Mouse (Mus musculus): Measurements from ENCODE around the gene Sppl2c.
A peak's percentile ranks its signal among the peaks of the same experiment; 100 is the strongest.
"Not testable (repeated sequence)": the region's sequence is repeated elsewhere in the genome, so short reads cannot be mapped to it uniquely, and the experiment has no call there.

Sppl2c gene

GRCm38 (mm10) chr11:104197861-104198260 is 11.7 kb downstream of the Sppl2c start:
- DNase-seq = no peak

GRCm38 (mm10) chr11:104203271-104203670 is 17.1 kb downstream of the Sppl2c start:
- no peak for DNase-seq

GRCm38 (mm10) chr11:104206573-104206972 is 20.4 kb downstream of the Sppl2c start:
- DNase-seq = no peak

GRCm38 (mm10) chr11:104209041-104209440 is 22.9 kb downstream of the Sppl2c start:
- DNase-seq = no peak

DNA sequence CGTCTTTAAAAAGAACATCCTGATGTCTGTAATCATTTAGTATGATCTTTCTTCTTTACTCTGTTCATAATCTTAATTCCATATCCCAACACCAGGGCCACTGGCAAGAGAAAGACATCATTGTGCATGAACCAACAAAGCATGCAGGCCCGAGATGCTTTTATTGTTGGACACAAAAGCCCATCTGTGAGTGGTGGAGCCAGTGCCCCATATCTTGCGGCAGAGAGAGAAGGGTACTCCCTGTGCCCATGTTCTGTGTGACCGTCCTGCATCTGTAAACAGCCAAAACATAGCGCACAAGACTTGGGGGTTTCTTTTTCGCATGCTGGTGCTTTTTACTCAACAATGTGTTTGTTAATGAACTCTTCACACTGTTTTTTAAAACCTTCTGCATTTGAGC is 25.1 kb downstream of the Sppl2c start:
- DNase-seq = no peak

GRCm38 (mm10) chr11:104214128-104214527 is 28.0 kb downstream of the Sppl2c start:
- DNase-seq = not testable (repeated sequence)

DNA sequence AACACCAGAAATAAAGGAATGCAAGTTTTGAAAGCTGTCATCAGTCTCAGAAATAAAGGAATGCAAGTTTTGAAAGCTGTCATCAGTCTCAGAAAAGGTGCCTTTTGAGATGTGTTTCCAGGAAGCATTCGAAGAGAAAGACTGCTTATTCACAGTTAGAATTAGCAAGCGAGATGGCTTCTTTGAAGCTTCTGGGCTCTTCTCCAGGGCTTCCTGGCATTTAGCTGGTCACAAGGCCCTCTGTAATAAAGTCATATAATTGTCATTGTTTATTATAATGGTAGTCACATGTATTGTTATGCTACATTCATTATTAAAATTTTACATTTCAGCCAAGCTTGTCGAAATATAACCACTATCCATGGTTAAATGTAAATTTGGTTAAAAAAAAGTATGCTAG is 31.9 kb downstream of the Sppl2c start:
- DNase-seq = no peak

DNA sequence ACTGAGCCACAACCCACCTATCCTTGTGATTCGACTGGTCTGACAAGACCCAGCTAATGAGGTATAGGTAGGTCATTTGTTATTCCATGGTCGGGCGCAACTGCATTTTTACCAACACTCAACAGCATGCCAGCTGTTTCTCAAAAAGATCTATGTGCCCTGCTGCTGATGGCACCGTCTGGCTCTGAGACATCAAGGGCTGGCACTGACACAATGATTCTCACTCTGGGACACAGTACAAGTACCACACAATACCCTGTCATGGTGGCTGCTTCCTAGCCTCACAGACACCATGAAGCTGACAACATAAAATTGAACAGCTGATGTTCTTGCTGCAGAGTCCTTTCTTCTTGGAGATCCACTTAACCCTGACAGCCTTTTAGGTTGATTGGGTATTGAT is 34.2 kb downstream of the Sppl2c start:
- peak; percentile 67 for DNase-seq

GRCm38 (mm10) chr11:104221751-104222150 is 35.6 kb downstream of the Sppl2c start:
- peak; percentile 79 for DNase-seq

DNA sequence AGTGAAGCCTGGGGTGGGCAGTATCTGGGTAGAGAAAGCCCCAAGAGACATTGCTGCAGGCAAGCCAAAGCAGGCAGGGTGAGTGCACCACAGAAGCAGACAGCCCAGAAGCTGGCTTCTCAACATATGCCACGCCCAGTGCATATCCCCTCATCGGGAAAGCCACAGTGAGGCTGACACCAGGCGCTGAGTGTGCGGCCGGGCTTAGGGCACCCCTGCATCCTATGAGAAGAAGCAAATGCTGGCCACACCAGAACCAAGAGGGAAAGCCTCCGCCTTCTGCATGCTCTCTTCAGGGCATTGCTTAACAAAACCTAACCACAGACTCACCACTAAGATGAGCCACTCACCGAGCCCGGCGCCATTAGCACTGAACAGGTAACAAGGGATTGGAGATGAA is 37.2 kb downstream of the Sppl2c start:
- peak; percentile 63 for DNase-seq

GRCm38 (mm10) chr11:104229391-104229790 is 43.3 kb downstream of the Sppl2c start:
- DNase-seq = peak; percentile 79

- DNase-seq = peak; percentile 88
Observed at GRCm38 (mm10) chr11:104230066-104230778, 44.1 kb downstream of the Sppl2c start.

DNA sequence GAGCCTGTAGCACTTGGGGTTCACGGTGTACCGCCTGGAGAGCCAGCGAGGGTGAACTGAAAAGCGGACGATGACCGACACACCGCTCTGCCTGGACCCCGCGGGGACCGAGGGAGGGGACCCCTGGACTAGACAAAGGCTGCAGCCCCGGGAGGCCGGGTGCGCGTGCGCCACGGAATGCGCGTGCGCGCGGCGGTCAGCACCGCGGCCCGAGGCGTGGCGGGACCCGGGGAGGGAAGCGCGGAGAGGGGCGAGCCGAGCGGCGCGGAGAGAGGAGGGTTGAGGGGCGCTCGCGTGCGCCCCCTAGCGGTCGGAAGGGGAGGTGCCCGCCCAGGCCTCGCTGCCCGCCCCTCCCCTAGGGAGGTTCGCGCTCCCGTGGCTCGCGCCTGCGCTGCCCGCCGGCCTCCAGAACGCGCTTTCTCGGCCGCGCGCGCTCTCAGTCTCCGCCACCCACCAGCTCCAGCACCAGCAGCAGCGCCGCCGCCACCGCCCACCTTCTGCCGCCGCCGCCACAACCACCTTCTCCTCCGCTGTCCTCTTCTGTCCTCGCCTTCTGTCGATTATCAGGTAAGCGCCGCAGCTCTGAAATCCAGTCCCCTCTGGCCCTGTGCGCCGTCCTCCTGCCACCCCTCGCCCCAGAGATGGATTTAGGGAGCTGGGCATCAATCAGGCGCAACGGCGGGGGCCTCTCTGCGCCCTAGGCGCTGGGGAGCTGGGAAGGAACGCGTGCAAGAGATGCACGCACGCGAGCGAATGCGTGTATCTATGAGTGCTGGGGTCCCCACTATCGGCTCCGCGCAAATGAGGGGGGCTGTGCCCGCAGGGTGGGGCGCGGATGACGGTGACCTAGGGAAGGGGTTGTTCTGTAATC is 45.1 kb downstream of the Sppl2c start, which contains the start of gene Mapt:
Gene Mapt (plus strand): TSS at position 350 of the 871 bp plus-strand sequence.
- peak; percentile 99 for DNase-seq

GRCm38 (mm10) chr11:104232141-104233061 is 46.3 kb downstream of the Sppl2c start:
- DNase-seq = peak; percentile 96

DNA sequence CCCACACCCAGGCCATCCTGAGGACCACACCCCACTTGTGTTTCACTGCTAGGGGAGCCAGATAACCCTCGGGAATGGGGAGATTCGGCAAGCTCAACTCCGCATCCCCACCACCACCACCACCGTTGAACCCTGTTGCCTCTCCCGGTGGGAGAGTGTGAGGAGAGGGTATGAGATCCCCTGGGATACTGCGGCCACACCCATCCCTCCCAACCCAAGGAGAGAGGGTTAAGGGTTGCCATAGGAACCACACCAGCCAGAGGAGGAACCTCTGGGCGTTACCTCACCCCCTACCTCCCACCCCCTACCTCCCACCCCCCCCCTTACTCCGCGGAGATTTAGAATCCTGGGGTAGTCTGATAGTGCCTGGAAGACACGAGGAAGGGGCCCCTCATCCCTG is 47.0 kb downstream of the Sppl2c start:
- peak; percentile 89 for DNase-seq

GRCm38 (mm10) chr11:104233574-104234206 is 47.6 kb downstream of the Sppl2c start:
- DNase-seq = peak; percentile 92

GRCm38 (mm10) chr11:104234680-104235079 is 48.6 kb downstream of the Sppl2c start:
- DNase-seq = no peak

DNA sequence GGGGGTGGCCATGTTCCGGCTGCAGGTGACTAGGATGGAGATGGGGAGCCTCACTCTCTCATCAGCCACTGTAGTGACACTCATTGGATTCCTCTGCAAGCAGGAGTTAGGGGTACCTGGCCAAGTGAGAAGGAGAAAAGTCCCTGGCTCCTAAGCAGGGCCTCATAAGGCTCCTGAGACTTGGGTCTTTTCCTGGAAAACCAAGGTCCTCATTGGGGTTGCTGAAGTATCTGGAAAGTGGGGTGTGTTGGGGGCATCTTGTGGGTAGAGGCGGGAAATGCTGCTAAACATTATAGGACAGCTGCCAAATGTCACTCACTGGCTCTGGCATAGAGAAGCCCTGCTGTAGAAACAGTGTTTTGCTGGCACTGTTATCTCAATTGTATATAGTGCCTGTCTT is 49.8 kb downstream of the Sppl2c start:
- no peak for DNase-seq

DNA sequence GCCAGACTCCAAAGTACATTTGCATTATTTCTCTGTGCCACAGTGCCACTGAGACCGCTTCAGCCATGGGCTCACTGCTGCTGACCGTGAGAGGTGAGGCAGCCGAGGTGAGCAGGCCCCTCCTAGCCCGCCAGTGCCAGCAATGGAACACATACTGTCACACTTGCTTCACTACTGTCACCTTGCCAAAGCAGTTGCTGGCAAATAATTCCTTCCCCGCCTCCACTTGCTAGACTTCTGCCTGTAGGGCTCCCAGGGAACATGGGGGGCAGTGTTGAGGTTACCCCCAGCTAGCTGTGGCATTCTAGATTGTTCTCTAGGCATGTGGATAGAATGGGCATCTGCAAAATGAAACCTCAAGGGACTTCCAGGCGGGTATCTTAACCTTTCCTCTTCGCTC is 51.1 kb downstream of the Sppl2c start:
- peak; percentile 96 for DNase-seq

GRCm38 (mm10) chr11:104237958-104238747 is 52.0 kb downstream of the Sppl2c start:
- DNase-seq = peak; percentile 93

All from heart, adult 11 months (tissue).